Mouse (Mus musculus): ENCODE results near the gene Csta1. TPM values are rescaled to one million over a fixed set of nuclear protein-coding genes. Genes with fewer than 3 reads are reported as not detected.
"Not testable (repeated sequence)": the region's sequence is repeated elsewhere in the genome, so short reads cannot be mapped to it uniquely, and the experiment has no call there.

The Csta1 gene
- total and polyA plus RNA-seq, 3 experiments, result not detected

DNA sequence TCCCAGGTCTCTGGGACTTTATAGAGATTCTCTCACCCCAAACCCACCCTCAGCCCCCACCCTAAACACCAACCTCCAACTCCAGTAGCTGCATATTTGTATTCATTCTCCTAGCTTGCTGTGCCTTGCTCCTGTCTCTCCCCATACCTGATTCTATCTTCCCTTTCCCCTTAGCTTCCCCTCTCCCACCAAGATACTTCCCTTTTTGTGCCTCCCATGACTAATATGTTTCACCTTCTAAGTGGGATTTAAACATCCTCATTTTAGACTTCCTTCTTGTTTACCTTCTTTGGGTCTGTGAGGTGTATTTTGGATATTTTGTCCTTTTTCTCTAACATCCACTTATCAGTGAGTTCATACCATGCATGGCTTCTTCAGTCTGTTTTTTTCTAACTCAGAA is 45.1 kb upstream of the Csta1 start:
- no peak overlapping the region for H3K9ac ChIP-seq (ENCODE audit: insufficient read depth, low read depth)
- no peaks in the 10 kb centered on the region for H3K4me1 ChIP-seq (ENCODE audit: control insufficient read depth in 1 of 2, insufficient read depth in 2 of 2)
- no peak overlapping the region for H3K4me3 ChIP-seq (replicated peaks in 1 of 3; ENCODE audit: low read depth in 2 of 3, low read length in 2 of 3, poor library complexity in 1 of 3)
- H3K36me3 ChIP-seq (replicated peaks in 1 of 2; ENCODE audit: control insufficient read depth in 1 of 2, insufficient read depth in 1 of 2, low read length in 1 of 2), result no peaks in the 10 kb centered on the region
- dilution Hi-C loops (cut with MboI; ENCODE audit: extremely low pct_ligation_motif_present, extremely low pct_unique_long_range_greater_than_20kb, low sequenced_read_pairs), result no loop called here
- H3K4me2 ChIP-seq (ENCODE audit: insufficient read depth, low read depth, poor library complexity, severe bottlenecking), result no peak overlapping the region
- H3K27ac ChIP-seq (ENCODE audit: insufficient read depth, low read depth), result no peak overlapping the region
- no peaks in the 10 kb centered on the region for H3K79me2 ChIP-seq (replicated peaks; ENCODE audit: control insufficient read depth, extremely low read depth, insufficient read depth, poor library complexity, severe bottlenecking)
- no peaks in the 10 kb centered on the region for H3K9me3 ChIP-seq (replicated peaks; ENCODE audit: low read length)
- in situ Hi-C loops (cut with MboI; ENCODE audit: low pct_ligation_motif_present, low pct_unique_long_range_greater_than_20kb, low sequenced_read_pairs), result no loop called here
- no peaks in the 10 kb centered on the region for H3K27me3 ChIP-seq (replicated peaks)
- TF ChIP-seq JUND (conservative IDR thresholded peaks at IDR 0.05; ENCODE audit: low read depth, low read length) (no peak), RCOR1 (conservative IDR thresholded peaks at IDR 0.05; ENCODE audit: low read depth, low read length) (no peak), EP300 (IDR thresholded peaks at IDR 0.05; ENCODE audit: low read length) (no peak), ZNF384 (IDR thresholded peaks at IDR 0.05; ENCODE audit: low read depth, low read length) (no peak), USF1 (IDR thresholded peaks at IDR 0.05; ENCODE audit: low read depth, low read length) (no peak), MAZ (IDR thresholded peaks at IDR 0.05; ENCODE audit: low read depth, low read length) (no peak)
- no peak for DNase-seq (ENCODE audit: extremely low read depth)

DNA sequence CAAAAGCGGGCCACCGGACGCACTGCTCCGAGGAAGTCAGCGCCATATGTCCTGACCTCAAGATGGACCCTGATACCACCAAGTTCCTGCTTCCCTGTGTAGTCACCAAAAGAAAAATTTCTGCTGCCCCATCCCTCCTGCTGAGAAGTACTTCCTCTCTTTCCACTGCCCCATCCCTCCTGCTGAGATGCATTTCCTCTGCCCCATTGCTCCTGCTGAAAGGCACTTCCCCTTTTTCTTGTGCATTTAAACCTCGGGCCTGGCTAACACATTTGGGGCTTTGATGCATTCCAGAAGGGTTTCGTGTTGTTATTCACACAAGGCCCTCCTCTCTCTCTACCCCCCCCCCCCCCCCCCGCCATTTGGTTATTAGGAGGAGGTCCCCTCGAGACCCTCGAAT is 36.8 kb upstream of the Csta1 start:
- H3K4me2 ChIP-seq (ENCODE audit: insufficient read depth, low read depth, poor library complexity, severe bottlenecking); dilution Hi-C loops (cut with MboI; ENCODE audit: extremely low pct_ligation_motif_present, extremely low pct_unique_long_range_greater_than_20kb, low sequenced_read_pairs); H3K36me3 ChIP-seq (replicated peaks in 1 of 2; ENCODE audit: control insufficient read depth in 1 of 2, insufficient read depth in 1 of 2, low read length in 1 of 2); DNase-seq (ENCODE audit: extremely low read depth); H3K79me2 ChIP-seq (replicated peaks; ENCODE audit: control insufficient read depth, extremely low read depth, insufficient read depth, poor library complexity, severe bottlenecking); H3K9me3 ChIP-seq (replicated peaks; ENCODE audit: low read length); H3K4me3 ChIP-seq (replicated peaks in 1 of 3; ENCODE audit: low read depth in 2 of 3, low read length in 2 of 3, poor library complexity in 1 of 3); H3K27me3 ChIP-seq (replicated peaks); in situ Hi-C loops (cut with MboI; ENCODE audit: low pct_ligation_motif_present, low pct_unique_long_range_greater_than_20kb, low sequenced_read_pairs); H3K27ac ChIP-seq (ENCODE audit: insufficient read depth, low read depth); H3K4me1 ChIP-seq (ENCODE audit: control insufficient read depth in 1 of 2, insufficient read depth in 2 of 2); H3K9ac ChIP-seq (ENCODE audit: insufficient read depth, low read depth): not testable (repeated sequence)

DNA sequence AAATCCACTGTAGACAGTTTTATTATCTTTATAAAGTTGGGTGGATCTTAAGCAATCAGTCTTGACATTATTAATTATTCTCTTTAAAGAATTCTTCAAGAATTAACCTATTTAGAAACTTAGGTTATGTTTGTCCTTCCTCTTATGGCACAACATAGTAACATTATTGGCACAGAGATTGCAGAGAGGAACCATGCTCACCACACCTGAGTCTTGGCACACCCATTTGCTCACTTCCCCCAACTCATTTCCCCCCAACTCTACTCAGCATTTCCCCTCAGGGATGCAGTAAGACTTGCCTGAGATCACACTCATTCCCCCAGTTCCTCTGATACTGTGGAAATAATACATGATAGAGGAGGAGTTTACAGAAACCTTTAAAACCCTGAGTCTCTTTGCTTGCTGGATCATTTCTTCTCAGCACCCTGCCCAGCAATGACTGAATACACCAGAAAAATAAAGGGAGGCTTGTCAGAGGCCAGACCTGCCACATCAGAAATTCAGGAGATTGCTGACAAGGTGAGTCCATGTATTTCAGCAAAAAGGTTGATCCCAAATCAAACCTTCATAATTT is 25.4 kb upstream of the Csta1 start, which contains the start of gene Stfa2l1:
Gene Stfa2l1 (plus strand): TSS at position 410 of the 574 bp plus-strand sequence.
- Histone ChIP-seq H3K36me3 (replicated peaks in 1 of 2; ENCODE audit: control insufficient read depth in 1 of 2, insufficient read depth in 1 of 2, low read length in 1 of 2) (no peaks in the 10 kb centered on the region), H3K79me2 (replicated peaks; ENCODE audit: control insufficient read depth, extremely low read depth, insufficient read depth, poor library complexity, severe bottlenecking) (no peaks in the 10 kb centered on the region), H3K4me2 (ENCODE audit: insufficient read depth, low read depth, poor library complexity, severe bottlenecking) (no peak within 1 kb of the TSS), H3K4me3 (replicated peaks in 1 of 3; ENCODE audit: low read depth in 2 of 3, low read length in 2 of 3, poor library complexity in 1 of 3) (no peak within 1 kb of the TSS), H3K9ac (ENCODE audit: insufficient read depth, low read depth) (no peak within 1 kb of the TSS), H3K27ac (ENCODE audit: insufficient read depth, low read depth) (no peak within 1 kb of the TSS), H3K9me3 (replicated peaks; ENCODE audit: low read length) (no peaks in the 10 kb centered on the region), H3K27me3 (replicated peaks) (no peaks in the 10 kb centered on the region), H3K4me1 (ENCODE audit: control insufficient read depth in 1 of 2, insufficient read depth in 2 of 2) (no peaks in the 10 kb centered on the region)
- in situ Hi-C loops (cut with MboI; ENCODE audit: low pct_ligation_motif_present, low pct_unique_long_range_greater_than_20kb, low sequenced_read_pairs) (no loop called here), dilution Hi-C loops (cut with MboI; ENCODE audit: extremely low pct_ligation_motif_present, extremely low pct_unique_long_range_greater_than_20kb, low sequenced_read_pairs) (no loop called here)
- DNase-seq (ENCODE audit: extremely low read depth), result no peak
- TF ChIP-seq MXI1 (IDR thresholded peaks at IDR 0.05; ENCODE audit: low read depth, low read length) (no peak), ETS1 (conservative IDR thresholded peaks at IDR 0.05; ENCODE audit: low read depth, low read length) (no peak), SIN3A (IDR thresholded peaks at IDR 0.05; ENCODE audit: low read length) (no peak), UBTF (IDR thresholded peaks at IDR 0.05; ENCODE audit: low read depth, low read length) (no peak), ZC3H11A (IDR thresholded peaks at IDR 0.05; ENCODE audit: low read depth, low read length) (no peak), RCOR1 (conservative IDR thresholded peaks at IDR 0.05; ENCODE audit: low read depth, low read length) (no peak), EP300 (IDR thresholded peaks at IDR 0.05; ENCODE audit: low read length) (no peak), SMC3 (IDR thresholded peaks at IDR 0.05; ENCODE audit: low read depth, low read length) (no peak), NELFE (IDR thresholded peaks at IDR 0.05; ENCODE audit: low read depth, low read length) (no peak), JUND (conservative IDR thresholded peaks at IDR 0.05; ENCODE audit: low read depth, low read length) (no peak), ZKSCAN1 (IDR thresholded peaks at IDR 0.05; ENCODE audit: borderline replicate concordance, low read depth, low read length) (no peak), USF2 (conservative IDR thresholded peaks at IDR 0.05; ENCODE audit: low read depth, low read length) (no peak), POLR2A (IDR thresholded peaks at IDR 0.05; ENCODE audit: low read depth, low read length) (no peak), BHLHE40 (IDR thresholded peaks at IDR 0.05; ENCODE audit: low read depth, low read length) (no peak), CTCF (conservative IDR thresholded peaks at IDR 0.05 in 1 of 2, IDR thresholded peaks at IDR 0.05 in 1 of 2; ENCODE audit: low read depth in 2 of 2, low read length in 2 of 2) (no peak), ZNF384 (IDR thresholded peaks at IDR 0.05; ENCODE audit: low read depth, low read length) (no peak), USF1 (IDR thresholded peaks at IDR 0.05; ENCODE audit: low read depth, low read length) (no peak), CHD1 (IDR thresholded peaks at IDR 0.05; ENCODE audit: low read depth, low read length) (no peak), JUN (IDR thresholded peaks at IDR 0.05; ENCODE audit: insufficient read depth, low read depth, low read length) (no peak), MAX (IDR thresholded peaks at IDR 0.05; ENCODE audit: low read length) (no peak)

All from CH12.LX (cell line).